Mouse (Mus musculus): ENCODE data around the gene Col4a2.

The Col4a2 gene

DNA sequence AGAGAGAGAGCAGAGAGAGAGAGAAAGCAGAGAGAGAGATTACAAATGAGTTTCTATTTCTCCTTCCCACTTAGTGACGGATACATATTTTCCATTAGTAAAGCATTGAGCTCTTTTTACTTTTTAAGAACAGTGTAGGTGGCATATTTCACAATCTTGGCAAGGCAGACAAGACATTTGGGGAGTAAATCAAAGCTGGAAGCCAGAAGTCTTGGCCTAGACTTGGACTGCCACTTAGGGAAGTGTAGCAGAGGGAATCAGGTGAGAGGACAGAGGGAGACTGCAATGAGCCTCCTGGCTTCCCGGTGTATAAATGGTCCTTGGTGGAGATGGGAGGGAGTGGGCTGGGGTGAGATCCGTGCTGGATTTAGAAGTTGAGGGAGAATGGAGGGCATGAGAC lies 70.3 kb downstream of the Col4a2 start:
- no peak for DNase-seq (ENCODE audit: low spot score in 2 of 2)

- no peak for DNase-seq (ENCODE audit: low spot score in 2 of 2)
Observed at GRCm38 (mm10) chr8:11383379-11383778, 70.8 kb downstream of the Col4a2 start.

DNA sequence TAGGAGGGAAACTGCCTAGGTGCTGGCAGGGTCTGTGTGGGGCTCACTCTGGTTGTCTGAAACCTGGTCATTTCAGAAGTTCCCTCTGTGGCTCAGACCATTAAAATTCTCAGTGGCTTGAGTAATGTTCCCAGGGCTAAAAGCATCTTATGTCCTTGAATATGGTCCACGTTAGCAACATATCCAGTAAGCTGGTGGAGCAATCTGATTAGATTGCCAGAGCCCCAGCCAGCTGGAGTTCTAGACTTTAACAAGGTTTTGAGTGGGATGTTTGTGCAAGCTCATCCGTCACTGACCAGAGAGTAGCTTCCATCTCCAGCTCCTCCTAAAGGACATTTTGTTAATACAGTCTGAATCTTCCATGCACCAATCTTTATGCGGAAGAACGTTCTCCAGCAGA lies 72.2 kb downstream of the Col4a2 start:
- no peak for DNase-seq (ENCODE audit: low spot score in 2 of 2)

DNA sequence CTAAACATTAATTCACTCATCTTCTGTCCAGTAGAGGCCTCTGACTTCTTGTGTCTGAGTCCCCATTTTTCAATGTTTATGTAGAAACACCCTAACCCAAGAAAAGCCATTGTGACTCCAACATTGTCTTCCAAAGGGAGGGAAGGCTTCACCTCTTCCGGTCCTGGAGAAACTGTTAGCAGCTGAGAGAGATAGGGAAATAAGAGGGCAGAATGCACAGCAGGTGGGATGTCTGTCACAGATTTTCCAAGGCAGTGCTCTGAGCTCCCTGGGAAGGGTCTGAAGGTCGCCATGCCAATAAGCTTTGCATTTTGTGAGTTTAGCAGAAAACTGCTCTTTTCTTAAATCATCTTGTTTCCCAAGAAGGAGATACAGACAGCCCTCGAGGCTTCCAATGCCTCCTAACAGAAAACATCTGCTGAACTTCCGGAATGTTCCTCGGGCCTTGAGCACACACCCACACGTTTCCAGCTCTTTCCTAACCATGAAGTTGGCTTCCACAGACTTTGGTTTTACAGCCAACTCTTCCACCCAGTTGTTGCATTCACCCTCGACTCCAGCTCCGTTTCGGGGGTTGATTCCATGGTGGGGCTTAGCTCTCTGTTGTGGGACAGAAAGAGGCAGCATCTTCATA lies 72.8 kb downstream of the Col4a2 start:
- no peak for DNase-seq (ENCODE audit: low spot score in 2 of 2)

- DNase-seq (ENCODE audit: low spot score in 2 of 2) = no peak
Observed at GRCm38 (mm10) chr8:11387282-11387681, 74.7 kb downstream of the Col4a2 start.

GRCm38 (mm10) chr8:11389275-11390050 lies 76.9 kb downstream of the Col4a2 start:
- DNase-seq (ENCODE audit: low spot score in 2 of 2) = no peak

GRCm38 (mm10) chr8:11392739-11393138 lies 80.1 kb downstream of the Col4a2 start:
- peak in 1 of 2 experiments; percentile 16 for DNase-seq (ENCODE audit: low spot score in 2 of 2)

DNA sequence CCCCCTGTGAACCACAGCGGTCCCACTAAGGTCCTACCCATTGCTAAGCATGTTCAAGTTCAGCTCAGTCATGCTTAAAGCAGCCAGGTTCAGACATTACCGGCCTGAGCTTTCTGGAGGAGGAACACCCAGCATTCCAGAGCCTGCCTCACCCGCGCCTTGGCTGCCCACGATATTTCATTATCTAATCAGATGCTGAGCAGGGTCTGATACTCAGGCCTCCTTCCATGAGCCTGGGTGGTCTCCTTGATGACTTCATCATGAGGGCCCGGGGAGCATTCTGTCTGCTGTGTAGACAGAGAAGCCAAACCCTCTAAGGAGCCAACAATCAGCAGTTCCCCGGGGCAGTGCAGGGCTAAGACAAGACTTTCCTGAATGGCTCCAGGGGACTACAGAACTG lies 80.6 kb downstream of the Col4a2 start:
- DNase-seq (ENCODE audit: low spot score in 2 of 2) = no peak

DNA sequence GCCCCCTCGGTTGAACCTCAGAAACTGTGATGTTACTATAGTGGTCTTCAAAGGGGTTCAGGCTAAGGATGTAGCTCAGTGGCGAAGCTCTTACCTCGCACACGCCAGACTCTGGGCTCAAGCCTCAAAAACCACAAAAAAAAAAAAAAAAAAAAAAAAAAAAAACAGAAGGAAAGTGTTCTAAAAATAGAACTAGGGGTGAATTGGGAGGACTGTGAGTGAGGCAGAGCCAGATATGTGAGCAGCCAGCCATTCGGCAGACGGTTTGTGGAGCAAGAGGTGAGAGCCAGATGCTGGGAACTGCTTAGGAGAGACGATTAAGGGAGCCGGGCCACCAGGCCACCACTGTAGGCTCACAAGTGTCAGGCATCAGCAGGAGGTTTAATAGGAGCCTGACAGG lies 81.0 kb downstream of the Col4a2 start:
- DNase-seq (ENCODE audit: low spot score in 2 of 2) = no peak

- no peak for DNase-seq (ENCODE audit: low spot score in 2 of 2)
Observed at GRCm38 (mm10) chr8:11394773-11395172, 82.2 kb downstream of the Col4a2 start.

DNA sequence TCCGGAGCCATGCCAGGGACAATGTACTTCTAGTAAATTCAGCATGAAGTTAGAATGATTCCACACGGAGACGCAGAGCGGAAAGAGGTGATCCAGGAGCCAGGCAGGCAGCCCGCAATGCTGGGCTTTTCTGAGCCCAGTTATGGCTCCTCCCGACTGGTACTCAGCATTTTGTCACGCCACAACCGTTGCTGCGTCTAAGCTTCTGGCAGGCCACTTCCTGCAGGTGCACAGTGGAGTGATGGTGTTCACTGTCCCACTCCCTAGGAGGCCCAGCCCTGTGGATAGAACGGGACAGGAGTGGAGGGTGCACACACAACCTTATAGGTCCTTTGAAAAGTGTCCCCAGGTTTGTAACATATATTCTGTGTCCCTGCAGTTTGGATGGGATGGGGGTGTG lies 83.0 kb downstream of the Col4a2 start:
- DNase-seq (ENCODE audit: low spot score in 2 of 2) = no peak

DNA sequence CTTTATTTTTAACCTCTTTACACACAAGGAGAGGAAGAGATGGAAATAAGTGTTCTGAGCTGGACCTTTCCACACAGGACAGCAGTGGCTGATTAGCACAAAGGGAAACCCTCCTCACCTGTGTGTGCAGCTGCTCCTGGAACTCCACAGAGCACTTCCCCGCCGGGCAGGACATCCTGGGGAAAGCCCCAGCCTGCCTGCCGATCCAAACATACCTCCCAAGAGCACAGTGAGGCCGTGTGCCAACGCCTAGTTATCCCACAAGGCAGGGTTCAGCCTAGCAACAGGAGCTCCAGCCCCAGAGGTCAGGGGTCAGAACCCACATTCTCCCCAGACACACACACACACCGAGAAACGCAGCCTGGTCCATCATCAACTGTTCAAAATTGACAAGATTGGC lies 83.5 kb downstream of the Col4a2 start:
- no peak for DNase-seq (ENCODE audit: low spot score in 2 of 2)

- DNase-seq (ENCODE audit: low spot score in 2 of 2) = no peak
Observed at GRCm38 (mm10) chr8:11397126-11397525, 84.5 kb downstream of the Col4a2 start.

- no peak for DNase-seq (ENCODE audit: low spot score in 2 of 2)
Observed at GRCm38 (mm10) chr8:11399706-11400105, 87.1 kb downstream of the Col4a2 start.

DNA sequence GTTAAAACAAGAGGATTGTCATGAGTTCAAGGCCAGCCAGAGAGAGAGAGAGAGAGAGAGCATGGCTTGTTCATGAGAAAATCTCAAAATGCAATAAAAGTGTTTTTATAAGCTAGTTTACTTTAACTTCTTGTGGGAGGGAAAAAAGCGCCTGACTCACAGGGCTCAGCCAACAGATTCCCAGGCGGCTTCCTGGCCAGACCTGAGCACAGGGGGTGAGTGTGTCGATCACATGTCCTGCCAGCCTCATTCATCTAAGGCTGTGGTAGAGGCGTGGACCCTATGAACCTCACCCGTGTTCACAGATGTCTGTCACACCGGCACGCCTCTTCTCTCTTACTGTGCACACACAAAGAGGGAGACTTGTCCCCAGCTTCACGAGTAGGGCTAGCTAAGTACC lies 87.6 kb downstream of the Col4a2 start:
- DNase-seq (ENCODE audit: low spot score in 2 of 2) = no peak

DNA sequence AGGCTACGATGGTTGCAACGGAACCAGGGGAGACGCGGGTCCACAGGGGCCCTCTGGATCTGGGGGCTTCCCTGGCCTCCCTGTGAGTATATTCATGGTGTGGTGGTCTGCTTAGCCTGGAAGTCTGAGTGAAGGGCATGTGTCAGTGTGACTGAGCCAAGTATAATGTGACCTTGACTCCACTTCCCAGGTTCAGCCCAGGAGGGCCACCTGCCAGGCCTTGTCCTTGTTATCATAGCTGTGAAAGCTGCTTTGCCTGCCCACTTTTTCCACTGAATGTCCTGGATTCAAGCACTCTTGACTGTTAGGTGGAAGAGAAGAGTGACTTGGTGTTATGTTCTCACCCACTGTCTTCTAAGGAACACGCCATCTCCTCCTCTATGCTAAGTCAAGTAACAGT lies 88.6 kb downstream of the Col4a2 start:
- no peak for DNase-seq (ENCODE audit: low spot score in 2 of 2)

- no peak for DNase-seq (ENCODE audit: low spot score in 2 of 2)
Observed at GRCm38 (mm10) chr8:11402220-11402619, 89.6 kb downstream of the Col4a2 start.

DNA sequence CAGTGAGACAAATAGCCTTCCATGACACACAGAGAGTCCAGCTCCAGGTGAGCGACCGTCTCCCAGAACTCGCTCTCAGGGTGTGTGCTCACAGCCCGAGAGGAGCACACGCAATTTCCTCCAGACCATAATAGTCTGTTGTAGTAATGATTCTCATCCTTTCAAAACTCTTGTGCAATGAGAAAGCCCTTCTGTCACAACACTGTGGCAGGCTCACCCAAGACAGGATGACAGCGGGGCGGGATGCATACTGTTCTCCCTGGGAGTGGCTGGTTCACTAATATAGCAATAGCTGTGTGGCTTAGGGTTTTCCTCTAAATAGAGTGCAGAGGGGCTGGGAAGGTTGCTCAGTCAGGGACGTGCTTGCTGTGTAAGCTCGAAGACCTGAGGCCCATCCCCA lies 91.2 kb downstream of the Col4a2 start:
- no peak for DNase-seq (ENCODE audit: low spot score in 2 of 2)

DNA sequence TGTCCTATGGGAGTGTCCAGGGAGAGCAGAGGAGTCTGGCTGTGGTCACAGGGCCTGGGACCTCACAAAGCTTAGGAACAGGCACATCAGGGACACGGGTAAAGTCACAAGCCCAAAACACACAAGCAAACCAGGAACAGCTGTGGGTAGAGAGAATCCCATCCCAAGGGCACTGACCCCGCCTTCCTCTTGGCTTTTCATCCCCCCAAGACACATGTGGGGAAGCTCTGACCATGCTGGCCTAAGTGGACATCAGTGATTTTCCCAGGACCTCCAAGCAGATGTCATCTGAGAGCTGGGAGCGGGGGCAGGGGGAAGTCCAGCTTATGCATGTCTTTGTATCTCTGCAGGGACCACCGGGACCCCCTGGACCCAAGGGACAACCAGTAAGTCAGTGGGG lies 92.0 kb downstream of the Col4a2 start:
- no peak for DNase-seq (ENCODE audit: low spot score in 2 of 2)

DNA sequence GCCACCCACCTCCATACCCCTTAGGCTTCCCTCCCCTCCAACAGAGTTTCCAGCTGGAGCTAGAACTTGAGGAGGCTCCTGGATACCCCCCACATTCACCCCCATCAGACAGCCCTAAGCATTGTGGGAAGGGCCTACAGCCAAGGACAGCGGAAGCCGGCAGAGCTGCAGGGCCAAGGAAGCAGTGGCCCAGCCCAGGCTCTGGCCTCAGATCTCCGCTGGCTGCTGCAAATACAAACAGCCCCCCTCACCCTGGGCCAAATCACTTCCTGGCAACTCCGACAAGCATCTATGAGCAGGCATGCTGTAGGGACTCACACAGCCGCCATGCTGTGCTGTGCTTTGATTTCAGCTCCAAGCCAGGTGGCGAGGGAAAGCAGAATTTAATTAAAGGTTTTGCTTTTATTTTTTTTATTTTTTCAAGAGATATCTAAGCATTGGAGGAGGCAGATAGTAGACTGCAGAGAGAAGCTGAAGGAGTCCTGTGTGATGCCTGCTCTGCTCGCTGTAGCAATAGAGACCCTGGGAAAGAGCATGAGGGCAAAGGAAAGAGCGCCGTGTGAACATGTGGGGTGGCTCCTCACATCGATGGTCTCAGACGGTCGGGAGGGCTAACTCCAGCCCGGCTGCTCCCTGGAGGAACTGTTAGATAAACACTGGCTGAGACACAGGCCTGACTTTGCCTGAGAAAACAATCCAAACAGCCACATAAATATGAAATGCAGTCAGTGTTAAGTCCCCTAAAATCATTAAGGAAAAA lies 93.3 kb downstream of the Col4a2 start:
- no peak for DNase-seq (ENCODE audit: low spot score in 2 of 2)

DNA sequence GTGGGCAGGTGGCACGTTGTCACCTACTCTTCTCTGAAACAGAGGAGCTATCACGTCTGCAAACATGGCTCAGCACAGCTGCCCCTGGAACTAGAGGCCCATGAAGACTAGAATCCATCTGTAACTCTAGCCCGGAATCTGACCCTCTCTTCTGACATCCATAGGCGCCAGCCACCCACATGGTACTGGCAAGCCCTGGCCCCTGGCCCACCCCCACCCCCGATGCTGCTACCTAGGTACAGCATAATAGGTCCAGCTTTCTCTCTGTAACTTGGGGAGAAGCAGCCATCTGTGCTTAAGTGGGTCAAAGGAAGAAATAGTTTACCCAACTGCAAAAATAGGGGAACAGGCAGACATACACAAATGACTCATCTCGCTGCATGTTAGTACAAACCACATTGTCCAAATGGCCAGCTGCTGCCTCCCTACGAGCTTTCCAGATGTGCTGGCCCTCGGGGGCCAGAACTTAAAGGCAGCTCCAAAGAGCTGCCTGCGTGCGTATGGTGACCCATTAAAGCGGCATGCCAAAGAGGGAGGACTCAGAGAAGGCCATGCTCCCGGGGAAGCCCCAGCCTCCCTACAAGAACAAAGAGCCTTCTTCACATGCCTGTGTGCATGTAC lies 99.0 kb downstream of the Col4a2 start:
- DNase-seq (ENCODE audit: low spot score in 2 of 2) = no peak

GRCm38 (mm10) chr8:11412450-11412849 lies 99.8 kb downstream of the Col4a2 start:
- no peak for DNase-seq (ENCODE audit: low spot score in 2 of 2)

Data from spleen, postnatal 14 days (tissue).